Mouse (Mus musculus) fat pad, adult 2 months (tissue): ENCODE measurements around the gene Ppp2r3a.
A peak's percentile ranks its signal among the peaks of the same experiment; 100 is the strongest.

ENCODE experiments used
- DNase-seq: peaks from one replicate; pipeline ENCODE4 v3.0.0-alpha.2; 2011; ENCODE audit warnings: low read depth, low spot score; ENCODE audit errors: extremely low read depth

Ppp2r3a gene

GRCm38 (mm10) chr9:101160627-101161026, 91.0 kb downstream of the Ppp2r3a start:
- peak; percentile 43 for DNase-seq

GRCm38 (mm10) chr9:101160092-101160491, 91.5 kb downstream of the Ppp2r3a start:
- DNase-seq: no peak

GRCm38 (mm10) chr9:101159431-101159830, 92.2 kb downstream of the Ppp2r3a start:
- no peak for DNase-seq

GRCm38 (mm10) chr9:101152872-101153271, 98.7 kb downstream of the Ppp2r3a start:
- DNase-seq: no peak

GRCm38 (mm10) chr9:101143635-101144034, 108.0 kb downstream of the Ppp2r3a start:
- no peak for DNase-seq

- DNase-seq: no peak
These were observed 137.3 kb downstream of the Ppp2r3a start for GRCm38 (mm10) chr9:101114182-101114884.

GRCm38 (mm10) chr9:101113317-101113716, 138.3 kb downstream of the Ppp2r3a start:
- DNase-seq: no peak

GRCm38 (mm10) chr9:101110013-101110412, 141.6 kb downstream of the Ppp2r3a start:
- no peak for DNase-seq

- no peak for DNase-seq
These were observed 144.2 kb downstream of the Ppp2r3a start for GRCm38 (mm10) chr9:101107386-101107785.

- no peak for DNase-seq
These were observed 145.9 kb downstream of the Ppp2r3a start for GRCm38 (mm10) chr9:101105735-101106134.

GRCm38 (mm10) chr9:101104931-101105330, 146.7 kb downstream of the Ppp2r3a start:
- DNase-seq: no peak

GRCm38 (mm10) chr9:101102288-101102687, 149.3 kb downstream of the Ppp2r3a start:
- DNase-seq: no peak

GRCm38 (mm10) chr9:101101547-101101946, 150.0 kb downstream of the Ppp2r3a start:
- DNase-seq: no peak

GRCm38 (mm10) chr9:101100163-101100562, 151.4 kb downstream of the Ppp2r3a start:
- DNase-seq: no peak

- no peak for DNase-seq
These were observed 152.2 kb downstream of the Ppp2r3a start for GRCm38 (mm10) chr9:101099445-101099844.

- DNase-seq: no peak
These were observed 154.1 kb downstream of the Ppp2r3a start for GRCm38 (mm10) chr9:101097542-101097941.

- no peak for DNase-seq
These were observed 155.1 kb downstream of the Ppp2r3a start for GRCm38 (mm10) chr9:101096461-101096860.

GRCm38 (mm10) chr9:101095425-101095824, 156.2 kb downstream of the Ppp2r3a start:
- no peak for DNase-seq

GRCm38 (mm10) chr9:101083728-101084127, 167.9 kb downstream of the Ppp2r3a start:
- no peak for DNase-seq

- no peak for DNase-seq
These were observed 171.4 kb downstream of the Ppp2r3a start for GRCm38 (mm10) chr9:101080046-101080685.

GRCm38 (mm10) chr9:101078579-101078978, 173.0 kb downstream of the Ppp2r3a start:
- no peak for DNase-seq

- no peak for DNase-seq
These were observed 174.1 kb downstream of the Ppp2r3a start for GRCm38 (mm10) chr9:101077486-101077885.
